Mouse (Mus musculus): Measurements from ENCODE around the gene Kcnma1. TPM values are rescaled to one million over a fixed set of nuclear protein-coding genes. Genes with fewer than 3 reads are reported as not detected.

The Kcnma1 gene
- polyA plus RNA-seq, 1 experiment from 2014 or later: 0.05 TPM

DNA sequence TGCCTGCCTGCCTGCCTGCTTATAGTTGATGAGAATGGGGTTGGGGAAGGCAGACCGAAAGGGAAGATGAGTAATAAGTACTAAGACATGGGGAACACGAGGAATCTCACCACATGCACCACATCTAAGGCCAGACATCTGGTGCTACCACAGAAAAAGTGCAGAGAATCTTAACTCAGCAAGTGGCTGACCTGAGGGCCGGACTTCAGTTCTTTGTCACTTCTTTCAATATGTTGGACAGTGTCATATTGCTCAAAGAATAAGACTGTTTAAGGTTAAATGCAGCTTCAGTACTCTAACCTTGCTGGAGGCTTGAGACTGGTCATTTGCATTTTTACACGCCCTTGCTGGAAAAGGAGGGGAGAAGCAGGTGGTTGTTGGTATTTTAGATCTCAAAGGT lies 555.7 kb downstream of the Kcnma1 start:
- WGBS (ENCODE audit: insufficient replicate concordance): 36% methylated on average over 4 of the region's 4 CpGs
- no peaks in the 10 kb centered on the region for H3K4me1 ChIP-seq (ENCODE audit: control insufficient read depth, low read depth, low read length)
- H3K27ac ChIP-seq (ENCODE audit: low read length): no peak overlapping the region

GRCm38 (mm10) chr14:23451681-23452080 lies 562.6 kb downstream of the Kcnma1 start:
- ATAC-seq (ENCODE audit: low read depth): no peak
- no peak overlapping the region for H3K4me3 ChIP-seq (ENCODE audit: low read depth, low read length)
- H3K36me3 ChIP-seq (ENCODE audit: control insufficient read depth, insufficient read depth): no peaks in the 10 kb centered on the region
- H3K27ac ChIP-seq (ENCODE audit: low read length): no peak overlapping the region
- H3K4me1 ChIP-seq (ENCODE audit: control insufficient read depth, low read depth, low read length): no peaks in the 10 kb centered on the region
- no peak overlapping the region for H3K9ac ChIP-seq (ENCODE audit: low read depth, low read length)
- H3K4me2 ChIP-seq (ENCODE audit: low read depth, low read length): no peak overlapping the region
- H3K27me3 ChIP-seq (ENCODE audit: control insufficient read depth, insufficient read depth, low read depth, low read length): no peaks in the 10 kb centered on the region
- no peaks in the 10 kb centered on the region for H3K9me3 ChIP-seq (replicated peaks; ENCODE audit: control insufficient read depth, low read length)
- WGBS (ENCODE audit: insufficient replicate concordance): 61% methylated on average over 6 of the region's 6 CpGs

More for the DNA sequence above, 555.7 kb downstream of the Kcnma1 start:
- ATAC-seq (ENCODE audit: low read depth): no peak
- no peaks in the 10 kb centered on the region for H3K27me3 ChIP-seq (ENCODE audit: control insufficient read depth, insufficient read depth, low read depth, low read length)
- no peak overlapping the region for H3K4me3 ChIP-seq (ENCODE audit: low read depth, low read length)
- H3K36me3 ChIP-seq (ENCODE audit: control insufficient read depth, insufficient read depth): no peaks in the 10 kb centered on the region
- no peak overlapping the region for H3K4me2 ChIP-seq (ENCODE audit: low read depth, low read length)
- no peaks in the 10 kb centered on the region for H3K9me3 ChIP-seq (replicated peaks; ENCODE audit: control insufficient read depth, low read length)
- no peak overlapping the region for H3K9ac ChIP-seq (ENCODE audit: low read depth, low read length)

GRCm38 (mm10) chr14:23437467-23437866 lies 576.8 kb downstream of the Kcnma1 start:
- H3K9ac ChIP-seq (ENCODE audit: low read depth, low read length): no peak overlapping the region
- no peak for ATAC-seq (ENCODE audit: low read depth)
- no peaks in the 10 kb centered on the region; the same call in 1 of the 2 replicates for H3K4me1 ChIP-seq (ENCODE audit: control insufficient read depth, low read depth, low read length)
- no peaks in the 10 kb centered on the region for H3K36me3 ChIP-seq (ENCODE audit: control insufficient read depth, insufficient read depth)
- no peak overlapping the region for H3K27ac ChIP-seq (ENCODE audit: low read length)
- H3K27me3 ChIP-seq (ENCODE audit: control insufficient read depth, insufficient read depth, low read depth, low read length): no peaks in the 10 kb centered on the region
- WGBS (ENCODE audit: insufficient replicate concordance): 41% methylated on average over 3 of the region's 3 CpGs
- no peaks in the 10 kb centered on the region for H3K9me3 ChIP-seq (replicated peaks; ENCODE audit: control insufficient read depth, low read length)
- no peak overlapping the region for H3K4me3 ChIP-seq (ENCODE audit: low read depth, low read length)
- H3K4me2 ChIP-seq (ENCODE audit: low read depth, low read length): no peak overlapping the region

- no peak for ATAC-seq (ENCODE audit: low read depth)
- no peak overlapping the region for H3K9ac ChIP-seq (ENCODE audit: low read depth, low read length)
- H3K4me3 ChIP-seq (ENCODE audit: low read depth, low read length): no peak overlapping the region
- WGBS (ENCODE audit: insufficient replicate concordance): 61% methylated on average over 8 of the region's 8 CpGs
- H3K9me3 ChIP-seq (replicated peaks; ENCODE audit: control insufficient read depth, low read length): no peaks in the 10 kb centered on the region
- no peak overlapping the region for H3K4me2 ChIP-seq (ENCODE audit: low read depth, low read length)
- H3K27me3 ChIP-seq (ENCODE audit: control insufficient read depth, insufficient read depth, low read depth, low read length): no peaks in the 10 kb centered on the region
- H3K36me3 ChIP-seq (ENCODE audit: control insufficient read depth, insufficient read depth): no peaks in the 10 kb centered on the region
- no peak overlapping the region for H3K27ac ChIP-seq (ENCODE audit: low read length)
- H3K4me1 ChIP-seq (ENCODE audit: control insufficient read depth, low read depth, low read length): no peaks in the 10 kb centered on the region; the same call in 1 of the 2 replicates
Observed at GRCm38 (mm10) chr14:23435861-23436260, 578.4 kb downstream of the Kcnma1 start.

DNA sequence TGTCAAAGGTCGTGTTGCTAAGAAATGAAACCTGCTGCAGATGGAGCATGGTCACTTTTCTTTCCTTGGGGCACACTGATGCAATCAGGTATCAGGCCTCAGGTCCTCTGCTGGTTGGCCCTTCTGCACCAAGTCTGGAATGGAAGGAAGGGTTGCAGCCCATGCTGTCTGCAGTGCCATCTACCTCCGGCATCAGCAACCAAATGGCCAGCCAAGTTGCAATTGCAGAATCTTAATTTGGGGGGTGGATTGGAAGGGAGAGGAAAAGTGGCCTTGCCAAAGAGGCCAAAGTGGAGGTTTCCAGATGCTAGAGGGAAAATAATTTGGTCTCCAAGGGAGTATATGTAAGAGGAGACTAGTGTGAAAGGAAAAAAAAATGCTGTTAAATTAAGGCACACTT lies 584.3 kb downstream of the Kcnma1 start:
- H3K27ac ChIP-seq (ENCODE audit: low read length): no peak overlapping the region
- no peaks in the 10 kb centered on the region for H3K4me1 ChIP-seq (ENCODE audit: control insufficient read depth, low read depth, low read length)
- no peak for ATAC-seq (ENCODE audit: low read depth)
- no peaks in the 10 kb centered on the region for H3K36me3 ChIP-seq (ENCODE audit: control insufficient read depth, insufficient read depth)
- H3K9ac ChIP-seq (ENCODE audit: low read depth, low read length): no peak overlapping the region
- WGBS (ENCODE audit: insufficient replicate concordance): 51% methylated on average over 2 of the region's 2 CpGs
- no peaks in the 10 kb centered on the region for H3K9me3 ChIP-seq (replicated peaks; ENCODE audit: control insufficient read depth, low read length)
- H3K27me3 ChIP-seq (ENCODE audit: control insufficient read depth, insufficient read depth, low read depth, low read length): no peaks in the 10 kb centered on the region
- H3K4me2 ChIP-seq (ENCODE audit: low read depth, low read length): no peak overlapping the region
- H3K4me3 ChIP-seq (ENCODE audit: low read depth, low read length): no peak overlapping the region

DNA sequence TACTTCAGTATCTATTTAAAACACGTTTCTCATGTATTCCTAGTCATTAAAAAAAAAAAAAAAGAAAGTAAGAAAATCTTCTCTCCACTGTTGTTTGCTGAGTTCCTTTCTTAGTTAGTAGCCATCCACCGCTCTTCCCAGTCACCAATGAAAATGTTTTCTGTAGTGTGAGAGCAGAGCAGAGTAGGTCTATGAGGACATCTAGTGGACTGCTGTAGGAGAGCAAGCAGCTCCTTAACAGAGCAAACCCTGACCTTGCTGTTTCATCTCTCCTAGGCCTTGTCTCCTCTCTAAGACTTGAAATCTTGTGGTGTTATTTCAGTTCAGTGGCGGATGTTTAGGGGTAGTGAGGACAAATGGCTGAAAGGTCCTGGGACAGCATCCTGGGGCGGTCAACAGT lies 585.2 kb downstream of the Kcnma1 start:
- no peak overlapping the region for H3K4me3 ChIP-seq (ENCODE audit: low read depth, low read length)
- H3K36me3 ChIP-seq (ENCODE audit: control insufficient read depth, insufficient read depth): no peaks in the 10 kb centered on the region
- WGBS (ENCODE audit: insufficient replicate concordance): 22% methylated on average over 4 of the region's 4 CpGs
- H3K27ac ChIP-seq (ENCODE audit: low read length): no peak overlapping the region
- H3K4me2 ChIP-seq (ENCODE audit: low read depth, low read length): no peak overlapping the region
- no peaks in the 10 kb centered on the region for H3K27me3 ChIP-seq (ENCODE audit: control insufficient read depth, insufficient read depth, low read depth, low read length)
- H3K9ac ChIP-seq (ENCODE audit: low read depth, low read length): no peak overlapping the region
- no peak for ATAC-seq (ENCODE audit: low read depth)
- H3K4me1 ChIP-seq (ENCODE audit: control insufficient read depth, low read depth, low read length): no peaks in the 10 kb centered on the region
- H3K9me3 ChIP-seq (replicated peaks; ENCODE audit: control insufficient read depth, low read length): no peaks in the 10 kb centered on the region

DNA sequence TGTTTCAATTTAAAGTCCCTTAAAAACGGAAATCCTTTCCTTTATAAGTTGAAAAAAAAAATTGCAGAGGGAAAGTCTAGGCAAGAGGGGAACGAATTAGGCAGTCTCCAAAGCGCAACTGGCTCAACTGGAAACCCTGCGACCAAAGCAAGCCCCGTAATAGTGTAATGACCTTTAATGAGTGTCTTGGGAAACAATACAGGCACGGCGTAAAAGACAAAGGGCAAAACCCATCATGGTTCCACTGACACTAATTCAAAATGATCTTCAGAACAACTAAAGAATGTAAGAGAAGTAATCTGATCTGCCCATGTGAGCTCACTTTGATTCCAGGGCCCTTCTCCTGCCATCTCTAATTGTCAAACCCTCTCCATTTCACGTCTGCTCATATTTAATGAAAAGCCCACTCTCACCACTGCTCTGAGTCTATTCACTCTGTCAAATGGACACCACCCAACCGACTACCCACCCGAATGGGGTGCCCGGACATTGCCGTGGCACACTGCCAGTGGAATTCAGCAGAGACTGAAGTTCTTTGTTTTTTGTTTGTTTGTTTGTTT lies 591.7 kb downstream of the Kcnma1 start:
- H3K4me1 ChIP-seq (ENCODE audit: control insufficient read depth, low read depth, low read length): no peaks in the 10 kb centered on the region
- WGBS (ENCODE audit: insufficient replicate concordance): 60% methylated on average over 12 of the region's 12 CpGs
- H3K9ac ChIP-seq (ENCODE audit: low read depth, low read length): no peak overlapping the region
- H3K27me3 ChIP-seq (ENCODE audit: control insufficient read depth, insufficient read depth, low read depth, low read length): no peaks in the 10 kb centered on the region
- H3K9me3 ChIP-seq (replicated peaks; ENCODE audit: control insufficient read depth, low read length): no peaks in the 10 kb centered on the region
- no peak overlapping the region for H3K4me3 ChIP-seq (ENCODE audit: low read depth, low read length)
- no peak overlapping the region for H3K4me2 ChIP-seq (ENCODE audit: low read depth, low read length)
- H3K36me3 ChIP-seq (ENCODE audit: control insufficient read depth, insufficient read depth): no peaks in the 10 kb centered on the region
- ATAC-seq (ENCODE audit: low read depth): no peak
- H3K27ac ChIP-seq (ENCODE audit: low read length): no peak overlapping the region

DNA sequence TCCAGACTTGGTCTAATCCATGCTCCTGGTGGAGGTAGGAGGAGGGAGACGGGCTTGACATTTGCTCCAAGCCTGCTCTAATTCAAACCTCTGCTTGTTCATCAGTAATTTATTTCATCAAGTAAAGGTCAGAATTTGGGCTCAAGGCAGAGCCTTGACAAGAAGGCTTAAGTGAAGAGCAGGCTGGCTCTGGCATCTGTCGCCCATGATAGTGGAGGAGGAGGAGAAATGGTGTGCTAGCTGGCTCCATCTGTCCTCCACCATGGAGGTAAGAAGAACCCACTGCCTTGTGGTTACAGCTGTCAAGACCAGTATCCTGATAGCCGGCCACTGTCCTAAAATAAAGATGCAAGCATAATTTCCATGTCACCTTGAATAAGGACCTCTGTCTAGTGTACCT lies 595.3 kb downstream of the Kcnma1 start:
- Histone ChIP-seq H3K27me3 (ENCODE audit: control insufficient read depth, insufficient read depth, low read depth, low read length) (no peaks in the 10 kb centered on the region), H3K27ac (ENCODE audit: low read length) (no peak overlapping the region), H3K36me3 (ENCODE audit: control insufficient read depth, insufficient read depth) (no peaks in the 10 kb centered on the region), H3K4me1 (ENCODE audit: control insufficient read depth, low read depth, low read length) (no peaks in the 10 kb centered on the region), H3K4me3 (ENCODE audit: low read depth, low read length) (no peak overlapping the region), H3K4me2 (ENCODE audit: low read depth, low read length) (no peak overlapping the region), H3K9ac (ENCODE audit: low read depth, low read length) (no peak overlapping the region), H3K9me3 (replicated peaks; ENCODE audit: control insufficient read depth, low read length) (no peaks in the 10 kb centered on the region)
- no peak for ATAC-seq (ENCODE audit: low read depth)
- WGBS (ENCODE audit: insufficient replicate concordance): 49% methylated on average over 3 of the region's 3 CpGs

GRCm38 (mm10) chr14:23407051-23407450 lies 607.2 kb downstream of the Kcnma1 start:
- H3K27me3 ChIP-seq (ENCODE audit: control insufficient read depth, insufficient read depth, low read depth, low read length): no peaks in the 10 kb centered on the region
- no peaks in the 10 kb centered on the region for H3K9me3 ChIP-seq (replicated peaks; ENCODE audit: control insufficient read depth, low read length)
- no peak overlapping the region for H3K4me2 ChIP-seq (ENCODE audit: low read depth, low read length)
- no peak overlapping the region for H3K27ac ChIP-seq (ENCODE audit: low read length)
- no peaks in the 10 kb centered on the region for H3K4me1 ChIP-seq (ENCODE audit: control insufficient read depth, low read depth, low read length)
- WGBS (ENCODE audit: insufficient replicate concordance): 63% methylated on average over 2 of the region's 2 CpGs
- H3K9ac ChIP-seq (ENCODE audit: low read depth, low read length): no peak overlapping the region
- H3K36me3 ChIP-seq (ENCODE audit: control insufficient read depth, insufficient read depth): no peaks in the 10 kb centered on the region
- H3K4me3 ChIP-seq (ENCODE audit: low read depth, low read length): no peak overlapping the region
- ATAC-seq (ENCODE audit: low read depth): no peak

Data from liver, embryonic 16.5 days (tissue).